Mouse (Mus musculus): ENCODE results near the gene Klhl29. TPM values are rescaled to one million over a fixed set of nuclear protein-coding genes. Genes with fewer than 3 reads are reported as not detected.

Klhl29 gene
- polyA plus RNA-seq, 1 experiment from 2014 or later = 2.8 TPM

DNA sequence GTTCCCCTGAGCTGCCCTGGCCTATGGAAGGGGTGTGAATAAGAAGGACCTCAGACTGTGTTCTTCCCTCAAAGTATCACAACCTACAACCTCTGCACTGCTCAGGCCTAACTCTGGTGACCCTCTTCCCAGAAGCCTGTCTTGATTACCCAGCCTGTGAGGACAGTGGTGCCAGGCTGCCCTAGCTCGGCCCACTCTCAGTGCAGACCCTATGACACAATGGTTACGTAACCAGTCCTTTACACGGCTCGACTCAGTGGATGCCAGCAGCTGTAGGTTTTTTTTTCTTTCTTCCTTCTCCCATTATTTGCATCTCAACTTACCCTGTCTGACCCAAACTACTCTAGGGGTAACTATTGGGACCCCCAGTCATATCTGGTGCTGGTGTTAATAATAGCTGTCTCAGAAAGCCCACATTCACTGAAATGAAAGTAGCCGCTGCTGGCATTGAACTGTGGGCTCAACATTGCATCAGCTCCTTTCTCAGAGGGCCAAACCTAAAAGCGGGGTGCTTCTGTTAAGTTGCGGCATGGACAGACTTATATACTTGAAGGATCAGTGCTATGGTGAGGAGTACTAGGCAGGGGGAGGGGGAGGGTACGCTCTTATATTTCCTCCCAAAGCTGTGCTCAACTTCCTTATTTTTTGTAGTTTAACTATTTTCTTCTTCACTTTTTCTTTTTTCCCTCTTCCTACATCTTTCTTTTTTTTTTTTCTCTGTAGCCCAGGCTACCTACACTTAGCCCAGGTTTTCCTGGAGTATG is 152.9 kb downstream of the Klhl29 start:
- H3K27ac ChIP-seq (replicated peaks) = no peak overlapping the region
- WGBS = 91% methylated on average over 8 of the region's 8 CpGs
- peaks cover 35% of the 10 kb centered on the region for H3K4me1 ChIP-seq (replicated peaks)
- H3K4me3 ChIP-seq = no peak overlapping the region
- no peaks in the 10 kb centered on the region for H3K27me3 ChIP-seq
- no peaks in the 10 kb centered on the region for H3K36me3 ChIP-seq
- no peak for ATAC-seq (ENCODE audit: low read depth)
- H3K9ac ChIP-seq = no peak overlapping the region
- H3K4me2 ChIP-seq = no peak overlapping the region
- H3K9me3 ChIP-seq = no peaks in the 10 kb centered on the region

DNA sequence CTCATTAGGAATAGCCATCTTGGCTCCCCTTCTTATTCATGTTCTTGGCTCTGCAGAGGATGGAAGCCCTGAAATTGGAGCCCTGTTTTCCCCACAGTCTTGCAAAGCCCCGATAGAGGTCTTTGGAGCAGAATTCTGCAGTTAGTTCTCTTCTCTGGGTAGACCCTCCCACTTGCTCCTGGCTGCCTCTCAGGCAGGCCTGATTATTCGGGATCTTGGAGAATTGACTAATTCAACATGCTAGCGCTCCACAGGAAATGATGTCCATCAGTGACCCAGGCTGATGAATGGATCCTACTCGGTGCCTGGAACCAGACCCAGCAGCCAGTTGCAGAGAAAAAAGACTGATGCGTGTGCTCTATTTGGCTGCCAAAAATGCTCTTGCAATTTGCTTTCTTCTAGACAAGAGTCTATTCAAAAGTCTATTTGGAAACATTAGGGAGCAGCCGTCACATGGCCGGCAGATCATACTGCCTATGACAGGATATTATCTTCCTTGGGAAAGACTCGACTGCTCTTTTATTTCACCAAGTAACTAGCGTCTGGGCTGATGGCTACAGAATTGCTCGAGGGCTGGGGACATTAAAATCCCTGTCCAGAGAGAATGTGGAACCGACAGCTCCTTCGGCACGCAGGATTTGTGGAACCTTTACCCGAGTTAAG is 155.4 kb downstream of the Klhl29 start:
- no peak for ATAC-seq (ENCODE audit: low read depth)
- peak overlapping the region; percentile 66 for H3K27ac ChIP-seq (replicated peaks)
- H3K9ac ChIP-seq = no peak overlapping the region
- no peak overlapping the region for H3K4me3 ChIP-seq
- no peaks in the 10 kb centered on the region for H3K27me3 ChIP-seq
- H3K4me2 ChIP-seq = no peak overlapping the region
- 50% methylated on average over 14 of the region's 14 CpGs for WGBS
- H3K9me3 ChIP-seq = no peaks in the 10 kb centered on the region
- peaks cover 43% of the 10 kb centered on the region for H3K4me1 ChIP-seq (replicated peaks)
- no peaks in the 10 kb centered on the region for H3K36me3 ChIP-seq

DNA sequence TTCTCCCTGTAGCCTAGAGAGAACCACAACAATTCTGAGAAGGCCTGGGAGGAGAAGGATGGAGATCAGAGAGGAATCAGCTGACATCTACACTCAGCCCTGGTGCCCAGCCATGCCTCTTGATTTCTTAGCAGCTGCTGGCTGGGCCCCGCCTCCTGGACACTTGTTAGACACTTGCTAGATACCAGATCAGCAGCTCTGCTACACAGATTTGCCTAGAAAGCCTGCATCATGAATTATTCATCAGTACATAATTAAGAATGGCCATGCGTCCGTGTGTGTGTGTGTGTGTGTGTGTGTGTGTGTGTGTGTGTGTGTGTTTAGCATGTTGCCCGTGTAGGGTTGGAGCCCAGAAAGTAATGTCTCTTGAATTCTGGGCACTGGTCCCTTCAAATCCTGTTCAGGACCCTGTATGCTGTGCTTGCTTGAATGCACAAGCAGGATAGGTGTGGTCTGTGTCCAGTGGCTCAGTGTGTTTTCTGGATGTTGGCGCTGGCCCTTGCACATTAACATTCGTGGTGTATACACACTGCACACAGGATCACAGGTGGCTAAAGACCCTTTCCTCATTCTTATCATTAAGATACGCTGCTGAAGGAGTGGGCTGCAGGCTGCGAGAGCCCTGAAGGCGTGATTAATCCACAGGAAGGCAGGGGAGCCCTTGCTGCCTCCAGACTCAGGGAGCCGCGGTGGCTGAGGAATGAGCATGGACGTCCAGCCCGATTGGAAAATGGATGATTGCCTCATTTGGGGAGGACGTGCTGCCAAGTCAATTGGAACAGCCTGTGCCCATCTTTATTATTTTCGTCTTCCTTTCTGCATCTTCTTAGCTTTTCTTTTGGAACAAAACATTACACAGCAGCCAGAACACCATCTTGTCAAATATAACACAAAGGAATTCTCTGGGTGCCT is 159.4 kb downstream of the Klhl29 start:
- H3K4me1 ChIP-seq (replicated peaks) = peaks cover 73% of the 10 kb centered on the region

DNA sequence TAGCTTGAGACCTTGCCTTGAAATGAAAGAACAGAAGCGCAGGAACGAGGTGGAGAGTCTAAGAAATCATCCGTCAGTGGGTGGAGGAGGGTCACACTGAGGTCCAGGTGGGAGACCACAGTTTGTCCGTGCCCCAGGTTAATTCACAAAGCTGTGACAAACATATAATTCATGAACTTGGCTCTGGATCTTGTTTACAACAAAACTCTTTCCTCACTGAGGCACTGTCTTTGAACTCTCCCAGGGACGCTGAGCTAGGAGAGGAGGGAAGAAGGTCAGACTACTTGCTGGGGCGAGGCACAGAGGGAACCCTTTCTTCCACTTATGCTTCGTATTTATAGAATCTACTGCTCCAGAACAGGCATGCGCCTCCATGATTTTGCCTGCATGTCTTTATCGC is 161.2 kb downstream of the Klhl29 start:
- WGBS = 74% methylated on average over 9 of the region's 9 CpGs
- H3K36me3 ChIP-seq = no peaks in the 10 kb centered on the region
- H3K4me1 ChIP-seq (replicated peaks) = peaks cover 74% of the 10 kb centered on the region
- no peaks in the 10 kb centered on the region; the same call in 1 of the 2 replicates for H3K27me3 ChIP-seq
- H3K9me3 ChIP-seq = no peaks in the 10 kb centered on the region
- no peak overlapping the region for H3K4me3 ChIP-seq
- no peak overlapping the region for H3K9ac ChIP-seq
- no peak for ATAC-seq (ENCODE audit: low read depth)
- H3K27ac ChIP-seq (replicated peaks) = no peak overlapping the region
- H3K4me2 ChIP-seq = no peak overlapping the region

More for the DNA sequence above, 159.4 kb downstream of the Klhl29 start:
- 30% methylated on average over 15 of the region's 15 CpGs for WGBS
- Histone ChIP-seq H3K36me3 (no peaks in the 10 kb centered on the region), H3K27ac (replicated peaks) (peak overlapping the region; percentile 63), H3K27me3 (no peaks in the 10 kb centered on the region), H3K9ac (peak overlapping the region; percentile 5; the same call in 1 of the 2 replicates), H3K9me3 (no peaks in the 10 kb centered on the region), H3K4me3 (no peak overlapping the region), H3K4me2 (no peak overlapping the region)
- ATAC-seq (ENCODE audit: low read depth) = peak; percentile 59

DNA sequence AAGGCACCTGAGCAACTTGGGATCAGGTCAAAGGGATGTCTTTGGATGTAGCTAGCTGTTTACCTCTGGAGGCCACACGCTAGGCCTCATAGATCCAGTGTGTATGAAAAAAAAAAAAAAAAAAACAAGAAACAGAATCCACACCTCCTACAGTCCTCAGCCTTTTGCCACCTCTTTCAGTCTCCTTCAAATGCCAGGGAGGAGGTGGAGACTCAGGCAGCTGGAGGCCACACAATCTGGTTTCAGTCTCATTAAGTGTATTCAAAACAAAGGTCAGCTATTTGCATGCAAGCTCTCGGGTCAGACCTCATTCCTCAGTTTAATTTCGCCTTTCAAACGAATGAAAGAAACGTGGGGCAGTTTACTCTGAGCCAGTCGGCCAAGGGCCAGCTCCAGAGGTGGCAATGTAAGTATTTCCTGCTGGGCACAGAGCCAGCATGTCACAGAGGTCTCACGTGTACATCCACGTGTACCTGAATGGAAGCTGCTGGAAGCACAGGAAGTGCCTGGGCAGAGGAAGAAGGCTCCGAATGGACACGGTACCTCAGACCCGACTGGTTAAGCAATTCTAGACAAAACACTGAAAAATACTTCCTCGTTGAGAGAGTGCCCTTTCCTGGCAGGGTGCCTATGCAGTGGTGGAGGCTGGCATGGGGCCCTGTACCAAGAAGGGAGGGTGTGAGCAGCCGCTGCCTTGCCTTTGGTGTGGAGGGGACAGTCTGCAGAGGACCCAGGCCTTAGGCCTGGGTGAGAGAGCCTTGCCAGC is 162.0 kb downstream of the Klhl29 start:
- no peaks in the 10 kb centered on the region for H3K9me3 ChIP-seq
- H3K4me1 ChIP-seq (replicated peaks) = peaks cover 80% of the 10 kb centered on the region
- H3K27ac ChIP-seq (replicated peaks) = no peak overlapping the region
- 19% methylated on average over 13 of the region's 13 CpGs for whole genome bisulfite sequencing
- H3K9ac ChIP-seq = no peak overlapping the region
- peak; percentile 32; the same call in 1 of the 2 replicates for ATAC-seq (ENCODE audit: low read depth)
- no peak overlapping the region for H3K4me2 ChIP-seq
- no peaks in the 10 kb centered on the region for H3K36me3 ChIP-seq
- H3K27me3 ChIP-seq = no peaks in the 10 kb centered on the region; the same call in 1 of the 2 replicates
- no peak overlapping the region for H3K4me3 ChIP-seq

DNA sequence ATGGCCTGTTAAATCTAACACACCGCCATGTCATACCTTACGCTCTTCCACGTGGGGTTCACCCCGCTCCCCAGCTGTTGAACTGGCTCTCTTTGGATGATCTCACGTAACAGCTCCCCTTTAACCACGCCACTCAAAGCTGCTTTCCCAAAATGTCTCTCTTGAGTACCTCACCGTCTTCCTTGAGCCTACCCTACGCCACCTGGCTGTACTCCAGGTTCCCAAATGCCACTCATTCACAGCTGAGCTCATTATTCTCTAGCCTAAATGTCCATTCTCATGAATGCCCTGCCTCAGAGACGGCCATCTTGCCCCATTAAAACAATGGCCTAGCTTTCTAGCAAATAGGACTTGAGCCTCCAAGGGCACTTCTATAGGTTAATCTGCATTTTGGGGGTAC is 163.6 kb downstream of the Klhl29 start:
- no peak for ATAC-seq (ENCODE audit: low read depth)
- Histone ChIP-seq H3K36me3 (0 out of 2 replicates have a peak, but pooled peaks cover 4% of the 10 kb centered on the region), H3K27me3 (no peaks in the 10 kb centered on the region; the same call in 1 of the 2 replicates), H3K9me3 (no peaks in the 10 kb centered on the region), H3K9ac (no peak overlapping the region), H3K4me1 (replicated peaks) (peaks cover 87% of the 10 kb centered on the region), H3K4me3 (no peak overlapping the region), H3K4me2 (no peak overlapping the region), H3K27ac (replicated peaks) (no peak overlapping the region)
- WGBS = 65% methylated on average over 9 of the region's 9 CpGs

DNA sequence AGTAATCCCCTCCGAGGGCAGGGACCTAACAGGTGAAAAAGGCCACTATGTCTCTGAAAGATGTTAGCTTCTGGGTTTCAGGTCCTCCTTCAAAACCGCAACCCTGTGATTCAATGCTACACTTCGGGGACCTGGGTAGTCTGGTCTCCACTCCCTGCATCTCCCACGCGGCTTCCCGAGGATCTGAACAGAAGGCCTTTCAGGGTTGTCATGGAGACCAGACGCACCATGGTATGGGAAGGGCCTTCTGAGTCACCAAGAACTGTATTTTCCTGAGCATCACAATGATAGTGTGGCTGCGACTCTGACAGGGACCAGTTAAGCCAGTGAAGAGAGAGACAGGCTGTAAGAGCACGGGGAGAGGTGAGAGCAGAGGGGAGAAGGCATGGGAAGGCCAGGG is 164.7 kb downstream of the Klhl29 start:
- Histone ChIP-seq H3K27me3 (no peaks in the 10 kb centered on the region; the same call in 1 of the 2 replicates), H3K27ac (replicated peaks) (no peak overlapping the region), H3K9ac (no peak overlapping the region), H3K4me1 (replicated peaks) (peaks cover 76% of the 10 kb centered on the region), H3K36me3 (0 out of 2 replicates have a peak, but pooled peaks cover 4% of the 10 kb centered on the region), H3K4me2 (no peak overlapping the region), H3K4me3 (no peak overlapping the region), H3K9me3 (no peaks in the 10 kb centered on the region)
- ATAC-seq (ENCODE audit: low read depth) = no peak
- WGBS = 28% methylated on average over 9 of the region's 9 CpGs

DNA sequence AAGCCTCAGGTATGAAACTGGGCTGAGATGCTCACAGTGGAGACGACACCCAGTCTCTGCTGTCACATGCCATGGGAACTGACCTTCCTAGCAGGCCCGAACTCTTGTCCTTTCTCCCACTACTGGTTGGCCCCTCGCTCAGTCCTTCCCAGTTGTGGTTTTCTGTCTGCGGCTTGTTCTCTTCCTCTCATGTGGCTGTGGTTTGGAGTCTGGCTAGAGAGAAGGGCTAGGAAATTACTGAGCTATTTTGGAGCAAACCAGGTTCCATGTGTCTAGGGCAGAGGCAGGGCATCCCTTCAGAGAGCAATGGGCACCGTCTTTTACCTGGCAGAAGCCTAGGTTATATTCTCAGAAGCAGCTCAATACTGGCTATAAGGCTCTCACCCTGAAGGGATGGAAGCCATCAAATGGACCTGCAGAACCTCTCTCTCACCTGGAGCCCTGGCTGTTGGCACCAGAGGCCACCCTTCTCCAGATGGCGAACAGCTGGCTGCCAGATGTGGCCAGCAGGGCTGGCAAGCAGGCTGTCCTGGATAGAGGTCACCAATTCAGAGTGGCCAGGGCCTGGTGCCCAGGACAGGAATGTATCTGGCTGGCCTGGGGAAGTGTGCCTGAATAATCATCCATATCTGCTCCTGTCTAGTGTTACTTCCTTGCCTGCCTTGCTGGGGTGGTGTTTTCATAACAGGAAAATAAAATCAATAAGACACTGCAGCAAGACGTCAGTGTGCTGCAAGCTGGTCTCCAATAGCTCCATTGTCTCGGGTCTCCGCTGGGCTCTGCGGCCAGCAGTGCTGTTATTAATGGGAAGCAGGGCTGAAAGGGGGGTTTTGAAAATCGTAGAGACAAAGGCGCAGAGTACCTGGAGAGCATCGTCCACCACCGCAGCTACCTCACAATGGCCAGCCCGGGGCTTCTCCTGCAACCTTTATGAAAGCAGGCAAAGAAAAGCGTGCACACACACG is 167.3 kb downstream of the Klhl29 start:
- ATAC-seq (ENCODE audit: low read depth) = peak; percentile 11; the same call in 1 of the 2 replicates
- peak overlapping the region; percentile 79 for H3K27ac ChIP-seq (replicated peaks)
- H3K9ac ChIP-seq = peak overlapping the region; percentile 42
- H3K4me1 ChIP-seq (replicated peaks) = peaks cover 62% of the 10 kb centered on the region
- 57% methylated on average over 17 of the region's 17 CpGs for WGBS
- H3K36me3 ChIP-seq = 0 out of 2 replicates have a peak, but pooled peaks cover 4% of the 10 kb centered on the region
- H3K27me3 ChIP-seq = no peaks in the 10 kb centered on the region; the same call in 1 of the 2 replicates
- no peak overlapping the region for H3K4me2 ChIP-seq
- H3K9me3 ChIP-seq = no peaks in the 10 kb centered on the region
- H3K4me3 ChIP-seq = no peak overlapping the region

DNA sequence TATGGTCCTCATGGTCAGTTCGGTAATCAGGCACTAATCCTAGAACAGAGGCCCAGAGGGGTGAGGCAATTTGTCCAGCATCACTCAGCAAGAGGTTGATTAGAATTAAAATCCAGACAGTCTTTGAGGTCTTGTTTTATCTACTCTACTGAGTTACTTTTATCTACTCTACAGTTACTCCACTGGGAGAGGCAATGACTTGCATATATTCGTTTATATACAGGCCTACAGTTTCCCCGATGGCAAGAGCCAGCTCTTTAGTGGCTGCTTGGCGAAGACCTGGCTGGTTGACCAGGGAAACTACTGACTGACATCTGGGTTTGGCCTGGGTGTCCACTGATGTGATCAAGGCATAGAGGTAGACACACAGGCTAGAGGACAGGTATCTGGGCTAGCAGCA is 168.3 kb downstream of the Klhl29 start:
- Histone ChIP-seq H3K4me3 (no peak overlapping the region), H3K4me1 (replicated peaks) (peaks cover 54% of the 10 kb centered on the region), H3K9me3 (no peaks in the 10 kb centered on the region), H3K27me3 (no peaks in the 10 kb centered on the region; the same call in 1 of the 2 replicates), H3K36me3 (0 out of 2 replicates have a peak, but pooled peaks cover 4% of the 10 kb centered on the region), H3K9ac (no peak overlapping the region), H3K27ac (replicated peaks) (no peak overlapping the region), H3K4me2 (no peak overlapping the region)
- ATAC-seq (ENCODE audit: low read depth) = no peak
- 87% methylated on average over 4 of the region's 4 CpGs for WGBS

DNA sequence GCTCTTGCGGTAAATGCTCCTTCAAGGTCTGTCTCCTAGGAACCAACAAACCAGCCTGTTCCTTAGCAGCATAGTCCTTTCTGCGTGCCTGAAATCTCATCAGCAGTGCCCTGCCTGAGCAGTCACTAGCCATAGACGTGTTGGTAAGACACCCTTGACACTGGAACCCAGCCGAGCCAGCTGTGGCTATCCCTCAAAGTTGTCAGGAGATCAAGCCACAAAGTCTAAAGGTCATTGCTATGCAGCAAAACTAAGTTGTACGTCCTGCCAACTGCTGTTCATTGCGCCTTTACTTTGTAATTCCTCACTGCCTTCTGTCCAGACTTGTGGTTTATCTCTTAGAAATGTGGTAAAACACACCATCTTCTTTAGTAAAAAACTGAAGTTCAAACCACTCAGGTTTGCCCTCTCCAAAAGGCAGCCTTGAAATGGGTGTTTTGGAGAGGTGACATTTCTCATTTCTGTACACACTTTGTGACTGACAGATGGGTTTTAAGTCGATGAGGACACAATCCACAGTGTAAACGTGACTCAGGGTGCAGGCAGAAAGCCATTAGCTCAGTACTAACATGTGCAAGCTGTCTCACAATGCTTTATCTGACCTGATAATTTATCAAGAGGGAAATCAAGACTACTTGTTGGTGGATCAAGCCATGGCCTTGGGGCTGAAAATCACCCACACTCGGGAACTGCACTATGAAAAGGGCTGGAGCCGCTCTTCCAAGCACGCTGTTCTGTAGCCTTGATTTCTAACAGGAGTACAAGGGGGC is 171.2 kb downstream of the Klhl29 start:
- Histone ChIP-seq H3K9me3 (no peaks in the 10 kb centered on the region), H3K36me3 (0 out of 2 replicates have a peak, but pooled peaks cover 4% of the 10 kb centered on the region), H3K4me2 (no peak overlapping the region), H3K4me3 (no peak overlapping the region), H3K27ac (replicated peaks) (no peak overlapping the region), H3K4me1 (replicated peaks) (peaks cover 26% of the 10 kb centered on the region), H3K27me3 (no peaks in the 10 kb centered on the region), H3K9ac (no peak overlapping the region)
- WGBS = 75% methylated on average over 11 of the region's 11 CpGs
- ATAC-seq (ENCODE audit: low read depth) = no peak
